Mouse (Mus musculus) liver, embryonic 16.5 days (tissue): ENCODE data around the gene Mrpl12. TPM values are rescaled to one million over a fixed set of nuclear protein-coding genes. Genes with fewer than 3 reads are reported as not detected.
A peak's percentile ranks its signal among the peaks of the same experiment; 100 is the strongest.

Source experiments
- ATAC-seq: fragments of 200-750 bp; cut with Nextera tagmentation; 2 replicates; pipeline ENCODE4 v1.8.0; 2017; ENCODE audit warnings: low read depth, mild to moderate bottlenecking, moderate number of reproducible peaks, moderate library complexity
- H3K27ac ChIP-seq: fragments of 300-500 bp; sonication (generic); 2 replicates; pipeline ENCODE4 v1.5.1; 2014; ENCODE audit warnings: mild to moderate bottlenecking, low read length
- H3K27me3 ChIP-seq: fragments of 300-500 bp; sonication (generic); 2 replicates; pipeline ENCODE4 v1.6.1; 2014; ENCODE audit warnings: low read depth, low read length, mixed read lengths; ENCODE audit not compliant: control insufficient read depth, insufficient read depth
- H3K36me3 ChIP-seq: fragments of 300-500 bp; sonication (generic); 2 replicates; pipeline ENCODE4 v1.6.1; 2014; ENCODE audit warnings: mild to moderate bottlenecking; ENCODE audit not compliant: control insufficient read depth, insufficient read depth
- H3K4me1 ChIP-seq: fragments of 300-500 bp; sonication (generic); 2 replicates; pipeline ENCODE4 v1.6.1; 2014; ENCODE audit warnings: low read depth, low read length, mixed read lengths; ENCODE audit not compliant: control insufficient read depth
- H3K4me2 ChIP-seq: fragments of 300-500 bp; sonication (generic); 2 replicates; pipeline ENCODE4 v1.6.1; 2014; ENCODE audit warnings: low read depth, low read length, mixed read lengths
- H3K4me3 ChIP-seq: fragments of 300-500 bp; sonication (generic); 2 replicates; pipeline ENCODE4 v1.5.1; 2014; ENCODE audit warnings: low read depth, mild to moderate bottlenecking, low read length
- H3K9ac ChIP-seq: fragments of 300-500 bp; sonication (generic); 2 replicates; pipeline ENCODE4 v1.6.1; 2014; ENCODE audit warnings: low read depth, low read length
- H3K9me3 ChIP-seq: fragments of 300-500 bp; sonication (generic); replicated peaks from 2 replicates; pipeline ENCODE4 v1.6.1; 2016; ENCODE audit warnings: low read length; ENCODE audit not compliant: control insufficient read depth
- WGBS: fragments of 180-500 bp; shearing (Covaris S2); extraction: QIAGEN DNeasy Blood & Tissue Kit; methylation state at CpG from one replicate; pipeline ENCODE4 v1.1.7; 2014; ENCODE audit not compliant: insufficient replicate concordance; 5-methylcytosine and 5-hydroxymethylcytosine counted together
- polyA plus RNA-seq: library from polyadenylated mRNA; unstranded; fragments of >200 nt; fragmentation: Nextera tagmentation; extraction: Ambion mirVana; gene quantifications from 2 replicates; pipeline ENCODE4 v1.2.1, GENCODE M21; 2015

Mrpl12 gene
- polyA plus RNA-seq, 1 experiment from 2014 or later = 83.1 TPM

DNA sequence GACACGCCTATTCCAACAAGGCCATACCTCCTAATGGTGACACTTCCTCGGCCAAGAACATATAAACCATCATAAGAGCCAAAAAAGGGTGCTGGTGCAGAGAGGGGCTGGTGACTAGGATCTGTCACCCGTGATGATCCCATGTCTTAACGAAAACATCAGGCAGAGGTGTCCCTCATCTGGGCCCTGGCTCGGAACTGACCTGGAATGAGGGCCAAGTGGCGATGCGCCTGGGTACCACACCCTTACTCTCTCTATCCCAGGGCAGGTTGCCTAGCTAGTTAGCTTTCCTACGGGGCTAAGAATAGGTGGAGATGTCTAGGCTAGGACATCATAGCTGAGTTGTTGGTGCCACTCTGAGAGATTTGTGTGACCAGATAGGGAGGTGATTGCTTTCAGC, 49.7 kb downstream of the Mrpl12 start:
- no peak overlapping the region for H3K27ac ChIP-seq
- H3K4me3 ChIP-seq = no peak overlapping the region
- H3K9ac ChIP-seq = no peak overlapping the region
- H3K9me3 ChIP-seq = no peaks in the 10 kb centered on the region
- H3K4me2 ChIP-seq = no peak overlapping the region
- no peaks in the 10 kb centered on the region for H3K36me3 ChIP-seq
- H3K27me3 ChIP-seq = peaks cover 42% of the 10 kb centered on the region
- WGBS = 66% methylated on average over 8 of the region's 8 CpGs
- H3K4me1 ChIP-seq = peaks cover 6% of the 10 kb centered on the region
- ATAC-seq = no peak

DNA sequence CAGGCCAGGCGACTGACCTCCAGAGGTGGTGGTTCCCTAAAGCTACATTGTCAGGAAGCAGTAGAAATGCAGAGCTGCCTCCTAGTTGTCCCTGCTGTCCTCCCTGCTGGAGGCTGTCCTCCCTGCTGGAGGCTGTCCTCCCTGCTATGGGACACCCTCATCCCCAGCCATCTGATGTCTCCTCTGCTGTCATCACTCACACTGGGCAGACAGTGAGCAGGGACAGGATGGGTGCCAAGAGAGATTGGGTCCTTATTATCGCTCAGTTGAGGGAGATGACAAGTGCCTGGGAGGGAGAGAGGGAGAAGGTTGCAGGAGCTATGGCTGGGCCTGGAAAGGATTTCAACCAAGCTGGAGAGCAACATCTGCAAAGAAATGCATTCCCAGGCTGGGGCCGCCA, 50.7 kb downstream of the Mrpl12 start:
- Histone ChIP-seq H3K27ac (no peak overlapping the region), H3K4me2 (no peak overlapping the region), H3K9ac (no peak overlapping the region), H3K36me3 (no peaks in the 10 kb centered on the region), H3K9me3 (no peaks in the 10 kb centered on the region), H3K27me3 (peaks cover 31% of the 10 kb centered on the region), H3K4me1 (peaks cover 15% of the 10 kb centered on the region), H3K4me3 (no peak overlapping the region)
- 52% methylated on average over 3 of the region's 3 CpGs for WGBS
- no peak for ATAC-seq

DNA sequence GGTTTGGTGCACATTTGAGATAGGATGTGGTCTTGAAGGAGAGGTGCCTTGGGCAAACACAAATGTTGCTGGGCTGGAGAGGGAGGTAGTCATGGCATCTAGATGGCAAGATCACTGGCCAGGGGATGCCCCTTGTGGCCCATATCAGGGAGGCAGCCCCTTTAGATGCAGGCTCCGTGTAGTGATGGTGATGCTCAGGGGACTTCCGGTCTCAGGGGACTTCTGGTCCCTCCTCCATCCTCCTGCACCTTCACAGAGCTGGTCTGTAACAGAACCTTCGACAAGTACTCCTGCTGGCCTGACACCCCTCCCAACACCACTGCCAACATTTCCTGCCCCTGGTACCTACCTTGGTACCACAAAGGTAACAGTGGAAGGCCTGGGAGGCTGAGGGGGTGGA, 51.4 kb downstream of the Mrpl12 start:
- Histone ChIP-seq H3K4me2 (no peak overlapping the region), H3K27me3 (peaks cover 25% of the 10 kb centered on the region), H3K27ac (no peak overlapping the region), H3K36me3 (no peaks in the 10 kb centered on the region), H3K9me3 (no peaks in the 10 kb centered on the region), H3K4me3 (no peak overlapping the region), H3K9ac (no peak overlapping the region), H3K4me1 (peaks cover 15% of the 10 kb centered on the region)
- WGBS = 57% methylated on average over 3 of the region's 3 CpGs
- no peak for ATAC-seq

DNA sequence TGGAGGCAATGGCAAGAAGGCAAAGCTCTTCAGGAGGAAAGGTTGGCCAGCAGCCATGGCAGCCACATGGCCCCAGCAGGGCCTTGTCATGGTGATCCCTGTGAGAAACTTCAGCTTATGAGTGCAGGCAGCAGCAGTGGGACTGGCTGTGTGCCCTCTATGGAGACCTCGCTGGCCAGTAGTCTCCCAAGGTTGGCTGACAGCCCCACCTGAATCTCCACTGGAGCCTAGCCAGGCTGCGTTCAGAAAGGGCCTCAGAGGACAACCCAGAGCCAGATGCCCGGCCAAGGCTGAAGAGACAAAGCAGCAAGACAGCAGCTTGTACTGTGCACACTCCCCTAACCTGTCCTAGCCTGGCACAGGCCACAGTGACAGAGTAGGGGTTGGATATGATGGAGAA, 54.1 kb downstream of the Mrpl12 start:
- peak overlapping the region; percentile 47 for H3K27ac ChIP-seq

More for the DNA sequence above, 54.1 kb downstream of the Mrpl12 start:
- Histone ChIP-seq H3K27me3 (no peaks in the 10 kb centered on the region), H3K36me3 (no peaks in the 10 kb centered on the region), H3K4me3 (no peak overlapping the region), H3K4me2 (no peak overlapping the region), H3K9ac (no peak overlapping the region), H3K4me1 (peaks cover 15% of the 10 kb centered on the region), H3K9me3 (no peaks in the 10 kb centered on the region)
- WGBS = 61% methylated on average over 3 of the region's 3 CpGs
- ATAC-seq = no peak

Other genes starting within 250 kb of the Mrpl12 start
- gene Actg1, start 136.1 kb upstream of the Mrpl12 start, polyA plus RNA-seq = 531 and 545 TPM in 2 replicates
- not detected in 2 replicates for gene Fscn2, start 123.1 kb upstream of the Mrpl12 start, polyA plus RNA-seq
- 6.0 and 6.5 TPM in 2 replicates for gene Faap100, start 105.8 kb upstream of the Mrpl12 start, polyA plus RNA-seq
- gene Nploc4, start 46.9 kb upstream of the Mrpl12 start, polyA plus RNA-seq = 18.5 and 19.0 TPM in 2 replicates
- gene Tspan10, start 42.0 kb upstream of the Mrpl12 start, polyA plus RNA-seq = not detected in 2 replicates
- gene Pde6g, start 31.1 kb upstream of the Mrpl12 start, polyA plus RNA-seq = 0.09 and 0.13 TPM in 2 replicates
- gene Oxld1, start 26.5 kb upstream of the Mrpl12 start, polyA plus RNA-seq = 9.1 and 9.3 TPM in 2 replicates
- gene Ccdc137, start 26.5 kb upstream of the Mrpl12 start, polyA plus RNA-seq = 15.0 and 15.2 TPM in 2 replicates
- gene Arl16, start 17.0 kb upstream of the Mrpl12 start, polyA plus RNA-seq = 12.4 and 12.5 TPM in 2 replicates
- 37.0 and 38.9 TPM in 2 replicates for gene Slc25a10, start 7.2 kb downstream of the Mrpl12 start, polyA plus RNA-seq
- gene Gcgr, start 46.1 kb downstream of the Mrpl12 start, polyA plus RNA-seq = 18.7 and 20.7 TPM in 2 replicates
- gene Mcrip1, start 65.1 kb downstream of the Mrpl12 start, polyA plus RNA-seq = 38.5 and 39.1 TPM in 2 replicates
- 0.20 and 1.2 TPM in 2 replicates for gene Ppp1r27, start 66.5 kb downstream of the Mrpl12 start, polyA plus RNA-seq
- gene P4hb, start 88.6 kb downstream of the Mrpl12 start, polyA plus RNA-seq = 793 and 897 TPM in 2 replicates
- gene Arhgdia, start 97.0 kb downstream of the Mrpl12 start, polyA plus RNA-seq = 201 and 205 TPM in 2 replicates
- 52.4 and 87.2 TPM in 2 replicates for gene Alyref, start 113.8 kb downstream of the Mrpl12 start, polyA plus RNA-seq
- gene Anapc11, start 113.8 kb downstream of the Mrpl12 start, polyA plus RNA-seq = 66.8 and 67.8 TPM in 2 replicates
- 16.2 and 16.4 TPM in 2 replicates for gene Npb, start 123.9 kb downstream of the Mrpl12 start, polyA plus RNA-seq
- gene Pcyt2, start 133.3 kb downstream of the Mrpl12 start, polyA plus RNA-seq = 158 and 184 TPM in 2 replicates
- 27.3 and 28.0 TPM in 2 replicates for gene Sirt7, start 140.6 kb downstream of the Mrpl12 start, polyA plus RNA-seq
- 29.4 and 30.9 TPM in 2 replicates for gene Mafg, start 149.0 kb downstream of the Mrpl12 start, polyA plus RNA-seq
- 4.8 and 5.1 TPM in 2 replicates for gene Pycr1, start 159.2 kb downstream of the Mrpl12 start, polyA plus RNA-seq
- 0.58 and 0.61 TPM in 2 replicates for gene Myadml2, start 163.5 kb downstream of the Mrpl12 start, polyA plus RNA-seq
- gene Notum, start 176.6 kb downstream of the Mrpl12 start, polyA plus RNA-seq = 0.15 and 0.20 TPM in 2 replicates
- gene Aspscr1, start 188.4 kb downstream of the Mrpl12 start, polyA plus RNA-seq = 44.6 and 44.7 TPM in 2 replicates
- 78.1 and 87.1 TPM in 2 replicates for gene Cenpx, start 229.1 kb downstream of the Mrpl12 start, polyA plus RNA-seq
- 9.0 and 9.7 TPM in 2 replicates for gene Lrrc45, start 229.3 kb downstream of the Mrpl12 start, polyA plus RNA-seq
- 0.77 and 0.80 TPM in 2 replicates for gene Rac3, start 236.9 kb downstream of the Mrpl12 start, polyA plus RNA-seq
- 23.4 and 27.9 TPM in 2 replicates for gene Dcxr, start 242.7 kb downstream of the Mrpl12 start, polyA plus RNA-seq
- 0.31 TPM in 1 of 2 replicates, not detected in the other for gene Cbr2, start 247.5 kb downstream of the Mrpl12 start, polyA plus RNA-seq